8 mouse cellular contexts compared by ENCODE assay signal in genomic region chr4:47255641-47256040, GRCm38 (mm10). TPM values are rescaled to one million over a fixed set of nuclear protein-coding genes. Genes with fewer than 3 reads are reported as not detected.
DNase-seq lines count a peak whose midpoint lies in the region; ATAC-seq and TF ChIP-seq lines count a peak whose summit lies in the region.

No protein-coding gene starts in this region.

- 34% methylated on average over 4 of the region's 4 CpGs for WGBS in small intestine, adult 2 months

- peaks cover 37% of the 10 kb centered on the region for H3K4me1 ChIP-seq in bone marrow macrophage, adult 2 months (ENCODE audit: control insufficient read depth, insufficient read depth, low read length)
- peaks cover 7% of the 10 kb centered on the region for H3K4me1 ChIP-seq in small intestine, adult 2 months (ENCODE audit: control insufficient read depth, insufficient read depth, insufficient read length, low read length)

- peak; percentile 77 for TF ChIP-seq CTCF in bone marrow macrophage, adult 2 months (IDR thresholded peaks at IDR 0.05; ENCODE audit: low read depth, low read length)
- peak; percentile 91; the same call in 1 of the 2 replicates for TF ChIP-seq CTCF in small intestine, adult 2 months (IDR thresholded peaks at IDR 0.05; ENCODE audit: extremely low read depth, insufficient read length, insufficient replicate concordance, low read depth, low read length)

- ATAC-seq in erythroblast, adult 5-6 weeks (replicated peaks; ENCODE audit: low FRiP score, poor library complexity, severe bottlenecking): peak; percentile 74
- peak; percentile 75 for ATAC-seq in megakaryocyte-erythroid progenitor cell, adult 5-6 weeks (replicated peaks; ENCODE audit: low FRiP score, low TSS enrichment, poor library complexity, severe bottlenecking)
- no peak for ATAC-seq in activated CD4-positive, CD25-positive, alpha-beta regulatory T cell, adult 4 months

- H3K4me3 ChIP-seq in bone marrow macrophage, adult 2 months (ENCODE audit: insufficient read depth, low read length): no peak overlapping the region
- H3K4me3 ChIP-seq in small intestine, adult 2 months (ENCODE audit: low read depth, low read length): no peak overlapping the region

- no peaks in the 10 kb centered on the region for H3K27me3 ChIP-seq in small intestine, adult 2 months (ENCODE audit: control insufficient read depth, insufficient read depth, low read length)

- DNase-seq in MN1 (ENCODE audit: low spot score): peak; percentile 62
- DNase-seq in heart, postnatal 14 days: peak; percentile 83 to 90
- peak; percentile 51 to 77 for DNase-seq in layer of hippocampus, postnatal 25 days (ENCODE audit: extremely low spot score in 1 of 2, low spot score in 1 of 2)

- H3K36me3 ChIP-seq in small intestine, adult 2 months (ENCODE audit: control insufficient read depth, insufficient read depth, low read length): no peaks in the 10 kb centered on the region

- intact Hi-C loops in heart, postnatal 14 days (cut with DNase I): loop anchor here (2.0 to 10.0 kb wide), 2 partner anchors 133 to 571 kb away; no protein-coding TSS in a partner anchor

- no peak overlapping the region for H3K27ac ChIP-seq in bone marrow macrophage, adult 2 months (ENCODE audit: insufficient read depth, low read depth, low read length)
- no peak overlapping the region for H3K27ac ChIP-seq in small intestine, adult 2 months (ENCODE audit: insufficient read depth, low read depth, low read length)

- TF ChIP-seq POLR2A in bone marrow macrophage, adult 2 months (IDR thresholded peaks at IDR 0.05; ENCODE audit: borderline replicate concordance, low read depth, low read length): no peak
- TF ChIP-seq POLR2A in small intestine, adult 2 months (IDR thresholded peaks at IDR 0.05; ENCODE audit: low read depth, low read length): no peak

RNA-seq across cellular contexts. Expression of gene Col15a1, which starts 47.7 kb away (rescaled TPM):
- polyA plus RNA-seq in bone marrow macrophage, adult 2 months (2012; ENCODE audit: insufficient read depth, insufficient read length, missing spikeins): 1.1 and 2.0 TPM in 2 replicates
- 1.9 TPM in 1 of 2 replicates, not detected in the other for total RNA-seq in erythroblast, adult 5-6 weeks (2015; ENCODE audit: low replicate concordance)
- not detected in 2 replicates for total RNA-seq in erythroblast, adult 5-6 weeks (2017; ENCODE audit: low replicate concordance)
- total RNA-seq in heart, postnatal 14 days (2021): 100 to 1,000 TPM; 237 to 250 TPM
- 10 to 100 TPM in 1 of 2 experiments, 1 to 10 TPM in 1; 5.6 to 10.6 TPM for total RNA-seq in layer of hippocampus, postnatal 25 days (2021)
- not detected in 2 replicates for total RNA-seq in megakaryocyte-erythroid progenitor cell, adult 5-6 weeks (2014; fragmentation: Nextera tagmentation)
- not detected in 2 replicates for total RNA-seq in megakaryocyte-erythroid progenitor cell, adult 5-6 weeks (2017)
- 12.6 and 15.7 TPM in 2 replicates for polyA plus RNA-seq in small intestine, adult 2 months (2012; rRNA removed)
- 1 to 10 TPM; 2.6 to 5.3 TPM for polyA plus RNA-seq in activated CD4-positive, CD25-positive, alpha-beta regulatory T cell, adult 4 months (2017; shearing (Covaris generic))

Comparison
In these comparisons a context has a peak if more than half of its experiments do, and no peak if none do; other contexts are left out.
1. RNA of gene Col15a1, which starts 47.7 kb away (total RNA-seq): 237 to 250 TPM in heart, postnatal 14 days; 5.6 to 10.6 TPM in layer of hippocampus, postnatal 25 days, 1.9 TPM in erythroblast, adult 5-6 weeks and not detected in megakaryocyte-erythroid progenitor cell, adult 5-6 weeks; every median in the first group is over 10 times any median in the second.
2. Peak in every context shown above with its lines, with median percentiles within 50 percentile points of each other: DNase-seq.